Mouse (Mus musculus) lung, postnatal 0 days (tissue): Measurements from ENCODE around the gene Lrrk1.

Experiments
- CTCF ChIP-seq: IDR thresholded peaks from 2 replicates; pipeline ENCODE4 v1.5.1; 2016; ENCODE audit warnings: antibody characterized with exemption, mild to moderate bottlenecking
- EP300 ChIP-seq: IDR thresholded peaks from 2 replicates; pipeline ENCODE4 v1.6.1; 2016; ENCODE audit warnings: antibody characterized with exemption, mild to moderate bottlenecking, control low read depth

DNA sequence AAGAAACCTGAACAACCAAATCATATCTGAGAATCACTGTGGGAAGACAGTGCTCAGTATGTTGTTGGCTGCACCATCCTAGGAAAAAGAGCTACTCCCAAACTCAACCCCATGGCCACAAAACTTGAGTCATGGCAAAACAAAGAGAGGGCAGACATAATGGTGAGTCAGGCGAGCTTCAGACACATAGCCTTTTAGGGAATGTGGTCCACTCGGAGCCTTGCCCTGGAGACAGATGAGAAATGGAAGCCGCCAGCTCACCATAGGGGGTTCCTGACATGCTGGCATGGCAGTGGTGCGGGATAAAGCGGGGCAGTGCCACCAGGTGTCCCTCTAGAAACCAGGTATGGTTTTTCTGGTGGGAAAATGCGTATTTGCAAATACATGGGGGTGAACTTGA lies 210.0 kb downstream of the Lrrk1 start:
- TF ChIP-seq CTCF (no peak), EP300 (no peak)
